ENCODE assay signal across 20 mouse cellular contexts in the genomic region with DNA sequence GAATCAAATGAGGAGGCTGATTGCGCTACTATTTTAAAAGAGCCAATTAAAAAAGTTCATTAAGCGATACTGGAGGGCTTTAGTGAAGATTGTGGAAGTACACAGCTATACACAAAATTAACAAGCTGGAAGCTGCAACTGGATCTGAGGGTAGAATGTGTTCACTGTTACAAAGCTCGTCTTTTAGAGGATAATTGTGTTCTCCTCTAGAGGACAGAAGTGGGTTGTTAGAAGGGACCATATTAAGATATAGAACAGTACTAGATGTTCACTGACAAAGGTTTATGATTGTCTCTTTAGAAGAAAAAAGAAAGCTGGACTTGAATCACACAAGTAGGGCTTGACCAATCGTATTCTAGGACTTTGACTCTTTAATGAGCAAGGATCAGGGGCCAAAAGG. TPM values are rescaled to one million over a fixed set of nuclear protein-coding genes. Genes with fewer than 3 reads are reported as not detected.
DNase-seq lines count a peak whose midpoint lies in the region; ATAC-seq and TF ChIP-seq lines count a peak whose summit lies in the region.
"Had no signal": no experiment of that assay in that cellular context is flagged by ENCODE, and none has a peak within 500 bp of the region (broad histone marks: within the 10 kb centered on the region; RNA-seq: fewer than 3 reads in every experiment).

No protein-coding gene starts in this region.

- no peaks in the 10 kb centered on the region for H3K27me3 ChIP-seq in forebrain, postnatal 0 days (ENCODE audit: insufficient read depth, low read length)
- H3K27me3 ChIP-seq in forebrain, embryonic 12.5 days, result 0 out of 2 replicates have a peak, but pooled peaks cover 3% of the 10 kb centered on the region
- no peaks in the 10 kb centered on the region for H3K27me3 ChIP-seq in intestine, postnatal 0 days (replicated peaks; ENCODE audit: control insufficient read depth, insufficient read depth, low read length)
- no peaks in the 10 kb centered on the region for H3K27me3 ChIP-seq in intestine, embryonic 15.5 days (replicated peaks)
- H3K27me3 ChIP-seq in midbrain, postnatal 0 days (ENCODE audit: insufficient read depth, low read length), result no peaks in the 10 kb centered on the region
- no peaks in the 10 kb centered on the region for H3K27me3 ChIP-seq in midbrain, embryonic 15.5 days (replicated peaks)
- H3K27me3 ChIP-seq: embryonic facial prominence, embryonic 12.5 days; forebrain, embryonic 13.5 days; heart, embryonic 13.5 days had no signal

- H3K9ac ChIP-seq in forebrain, postnatal 0 days, result no peak overlapping the region
- no peak overlapping the region for H3K9ac ChIP-seq in forebrain, embryonic 12.5 days
- H3K9ac ChIP-seq in intestine, postnatal 0 days (ENCODE audit: low read depth, low read length), result no peak overlapping the region
- H3K9ac ChIP-seq in intestine, embryonic 15.5 days, result no peak overlapping the region
- no peak overlapping the region for H3K9ac ChIP-seq in midbrain, postnatal 0 days (replicated peaks; ENCODE audit: low read length, poor library complexity, severe bottlenecking)
- H3K9ac ChIP-seq in midbrain, embryonic 15.5 days, result no peak overlapping the region
- H3K9ac ChIP-seq: embryonic facial prominence, embryonic 12.5 days; forebrain, embryonic 13.5 days; heart, embryonic 13.5 days; hindbrain, embryonic 12.5 days had no signal

- H3K4me1 ChIP-seq in forebrain, postnatal 0 days (ENCODE audit: insufficient read depth), result no peaks in the 10 kb centered on the region
- H3K4me1 ChIP-seq in forebrain, embryonic 12.5 days, result no peaks in the 10 kb centered on the region
- no peaks in the 10 kb centered on the region for H3K4me1 ChIP-seq in intestine, postnatal 0 days (replicated peaks; ENCODE audit: control insufficient read depth, insufficient read depth, low read length)
- no peaks in the 10 kb centered on the region for H3K4me1 ChIP-seq in intestine, embryonic 15.5 days (replicated peaks)
- H3K4me1 ChIP-seq in midbrain, postnatal 0 days (ENCODE audit: insufficient read depth, low read length), result no peaks in the 10 kb centered on the region
- H3K4me1 ChIP-seq in midbrain, embryonic 15.5 days, result no peaks in the 10 kb centered on the region
- H3K4me1 ChIP-seq: forebrain, embryonic 13.5 days; hindbrain, embryonic 12.5 days had no signal

- no peak overlapping the region for H3K27ac ChIP-seq in forebrain, postnatal 0 days (ENCODE audit: low read depth, low read length)
- H3K27ac ChIP-seq in forebrain, embryonic 12.5 days, result no peak overlapping the region
- no peak overlapping the region for H3K27ac ChIP-seq in intestine, postnatal 0 days (ENCODE audit: low read depth, low read length)
- no peak overlapping the region for H3K27ac ChIP-seq in intestine, embryonic 15.5 days
- no peak overlapping the region for H3K27ac ChIP-seq in midbrain, postnatal 0 days (ENCODE audit: low read depth, low read length)
- no peak overlapping the region for H3K27ac ChIP-seq in midbrain, embryonic 15.5 days
- H3K27ac ChIP-seq: embryonic facial prominence, embryonic 12.5 days; forebrain, embryonic 13.5 days; heart, embryonic 13.5 days; hindbrain, embryonic 12.5 days had no signal

- DNase-seq in forebrain, postnatal 0 days, result peak; percentile 6
- peak; percentile 5 for DNase-seq in midbrain, postnatal 0 days (ENCODE audit: low spot score)
- DNase-seq in MN1 (ENCODE audit: low spot score), result no peak
- no peak for DNase-seq in cerebellum, adult 9-10 months
- DNase-seq: adrenal gland, adult 2 months; adrenal gland, postnatal 25 days; cerebellum, adult 11 months; cerebellum, adult 8-10 months; cerebellum, postnatal 25 days; gastrocnemius, postnatal 25 days; heart, postnatal 4 days had no signal

- H3K36me3 ChIP-seq in forebrain, postnatal 0 days (ENCODE audit: insufficient read depth), result no peaks in the 10 kb centered on the region
- H3K36me3 ChIP-seq in forebrain, embryonic 12.5 days (replicated peaks), result no peaks in the 10 kb centered on the region
- H3K36me3 ChIP-seq in intestine, postnatal 0 days (ENCODE audit: control insufficient read depth, insufficient read depth), result no peaks in the 10 kb centered on the region
- H3K36me3 ChIP-seq in intestine, embryonic 15.5 days, result no peaks in the 10 kb centered on the region
- H3K36me3 ChIP-seq in midbrain, postnatal 0 days (ENCODE audit: insufficient read depth, low read length), result no peaks in the 10 kb centered on the region
- no peaks in the 10 kb centered on the region for H3K36me3 ChIP-seq in midbrain, embryonic 15.5 days (replicated peaks)
- H3K36me3 ChIP-seq: embryonic facial prominence, embryonic 12.5 days; heart, embryonic 13.5 days; hindbrain, embryonic 12.5 days had no signal

- TF ChIP-seq CTCF in forebrain, postnatal 0 days (IDR thresholded peaks at IDR 0.05; ENCODE audit: low read depth), result peak; percentile 39
- peak; percentile 32; the same call in 1 of the 2 replicates for TF ChIP-seq CTCF in intestine, postnatal 0 days (IDR thresholded peaks at IDR 0.05; ENCODE audit: low read depth)
- no peak for TF ChIP-seq CTCF in midbrain, postnatal 0 days (IDR thresholded peaks at IDR 0.05)

- H3K4me3 ChIP-seq in forebrain, postnatal 0 days (ENCODE audit: low read depth, low read length), result no peak overlapping the region
- no peak overlapping the region for H3K4me3 ChIP-seq in forebrain, embryonic 12.5 days (replicated peaks)
- H3K4me3 ChIP-seq in intestine, postnatal 0 days (ENCODE audit: low read depth, low read length), result no peak overlapping the region
- no peak overlapping the region for H3K4me3 ChIP-seq in intestine, embryonic 15.5 days (replicated peaks)
- no peak overlapping the region for H3K4me3 ChIP-seq in midbrain, postnatal 0 days (ENCODE audit: low read depth, low read length)
- no peak overlapping the region for H3K4me3 ChIP-seq in midbrain, embryonic 15.5 days
- H3K4me3 ChIP-seq: embryonic facial prominence, embryonic 12.5 days; forebrain, embryonic 13.5 days; heart, embryonic 13.5 days; hindbrain, embryonic 12.5 days had no signal

- H3K9me3 ChIP-seq in forebrain, postnatal 0 days (ENCODE audit: low read length), result no peaks in the 10 kb centered on the region
- H3K9me3 ChIP-seq in forebrain, embryonic 12.5 days, result no peaks in the 10 kb centered on the region
- H3K9me3 ChIP-seq in intestine, postnatal 0 days (ENCODE audit: control insufficient read depth), result no peaks in the 10 kb centered on the region
- no peaks in the 10 kb centered on the region for H3K9me3 ChIP-seq in intestine, embryonic 15.5 days
- H3K9me3 ChIP-seq in midbrain, postnatal 0 days (ENCODE audit: low read length), result no peaks in the 10 kb centered on the region
- no peaks in the 10 kb centered on the region for H3K9me3 ChIP-seq in midbrain, embryonic 15.5 days
- H3K9me3 ChIP-seq: embryonic facial prominence, embryonic 12.5 days; forebrain, embryonic 13.5 days; heart, embryonic 13.5 days; hindbrain, embryonic 12.5 days had no signal

- no peak overlapping the region for H3K4me2 ChIP-seq in forebrain, postnatal 0 days (ENCODE audit: low read depth)
- H3K4me2 ChIP-seq in forebrain, embryonic 12.5 days, result no peak overlapping the region
- no peak overlapping the region for H3K4me2 ChIP-seq in intestine, postnatal 0 days (replicated peaks; ENCODE audit: low read depth)
- H3K4me2 ChIP-seq in intestine, embryonic 15.5 days (replicated peaks), result no peak overlapping the region
- H3K4me2 ChIP-seq in midbrain, postnatal 0 days (ENCODE audit: low read depth, low read length, poor library complexity, severe bottlenecking), result no peak overlapping the region
- H3K4me2 ChIP-seq in midbrain, embryonic 15.5 days, result no peak overlapping the region
- H3K4me2 ChIP-seq: embryonic facial prominence, embryonic 12.5 days; forebrain, embryonic 13.5 days; heart, embryonic 13.5 days; hindbrain, embryonic 12.5 days had no signal

- WGBS in forebrain, postnatal 0 days, result 23% methylated on average over 4 of the region's 4 CpGs
- WGBS in forebrain, embryonic 12.5 days, result 41% methylated on average over 4 of the region's 4 CpGs
- WGBS in intestine, postnatal 0 days, result 73% methylated on average over 4 of the region's 4 CpGs
- WGBS in intestine, embryonic 15.5 days, result 83% methylated on average over 4 of the region's 4 CpGs
- WGBS in midbrain, postnatal 0 days, result 76% methylated on average over 4 of the region's 4 CpGs
- 68% methylated on average over 4 of the region's 4 CpGs for WGBS in midbrain, embryonic 15.5 days

- no peak for ATAC-seq in forebrain, postnatal 0 days
- no peak; the same call in 1 of the 2 replicates for ATAC-seq in forebrain, embryonic 12.5 days (ENCODE audit: low FRiP score)
- ATAC-seq in intestine, postnatal 0 days, result no peak
- ATAC-seq in intestine, embryonic 15.5 days, result no peak
- ATAC-seq in midbrain, postnatal 0 days (ENCODE audit: low FRiP score), result no peak
- no peak for ATAC-seq in midbrain, embryonic 15.5 days (replicated peaks)
- ATAC-seq: forebrain, embryonic 13.5 days; intestine, embryonic 16.5 days had no signal

RNA-seq across cellular contexts. Expression of a gene that starts 27.4 kb away (rescaled TPM):
- 6.0 and 9.4 TPM in 2 replicates for total RNA-seq in forebrain, postnatal 0 days (2014; rRNA removed)
- polyA plus RNA-seq in forebrain, postnatal 0 days (2015; fragmentation: Nextera tagmentation; extraction: Ambion mirVana), result 2.6 and 6.2 TPM in 2 replicates
- polyA plus RNA-seq in forebrain, embryonic 12.5 days (2016; fragmentation: Nextera tagmentation; extraction: Ambion mirVana), result 16.1 and 18.1 TPM in 2 replicates
- 32.8 and 37.5 TPM in 2 replicates for polyA plus RNA-seq in intestine, postnatal 0 days (2015; fragmentation: Nextera tagmentation; extraction: Ambion mirVana)
- 61.7 and 63.0 TPM in 2 replicates for polyA plus RNA-seq in intestine, embryonic 15.5 days (2015; fragmentation: Nextera tagmentation; extraction: Ambion mirVana)
- total RNA-seq in midbrain, postnatal 0 days (2014; rRNA removed), result 11.8 and 15.9 TPM in 2 replicates
- 5.9 and 7.9 TPM in 2 replicates for polyA plus RNA-seq in midbrain, postnatal 0 days (2015; fragmentation: Nextera tagmentation; extraction: Ambion mirVana)
- polyA plus RNA-seq in midbrain, embryonic 15.5 days (2015; fragmentation: Nextera tagmentation; extraction: Ambion mirVana), result 10.4 and 12.2 TPM in 2 replicates

Comparison
In these comparisons a context has a peak if more than half of its experiments do, and no peak if none do; other contexts are left out.
1. DNase-seq: peak in forebrain, postnatal 0 days (single experiment) and midbrain, postnatal 0 days (single experiment); none in MN1 (single experiment) and cerebellum, adult 9-10 months (single experiment).